Mouse (Mus musculus): ENCODE data around the gene Smoc1. TPM values are rescaled to one million over a fixed set of nuclear protein-coding genes. Genes with fewer than 3 reads are reported as not detected.

The Smoc1 gene
- polyA plus RNA-seq, 1 experiment from 2014 or later, result 7.9 TPM

GRCm38 (mm10) chr12:81126842-81127241, 100.2 kb downstream of the Smoc1 start:
- whole genome bisulfite sequencing, result 82% methylated on average over 3 of the region's 3 CpGs
- no peaks in the 10 kb centered on the region for H3K9me3 ChIP-seq (replicated peaks; ENCODE audit: control insufficient read depth, low read length)
- H3K27ac ChIP-seq (ENCODE audit: low read length), result no peak overlapping the region
- H3K27me3 ChIP-seq (ENCODE audit: control insufficient read depth, insufficient read depth, low read length), result no peaks in the 10 kb centered on the region
- no peak for ATAC-seq (ENCODE audit: insufficient read depth, low FRiP score)
- no peak overlapping the region for H3K4me3 ChIP-seq (replicated peaks; ENCODE audit: low read length)
- no peak overlapping the region for H3K9ac ChIP-seq (ENCODE audit: low read length)
- no peaks in the 10 kb centered on the region for H3K36me3 ChIP-seq (ENCODE audit: control insufficient read depth, insufficient read depth, low read length)
- H3K4me2 ChIP-seq (ENCODE audit: low read depth, low read length), result no peak overlapping the region
- no peaks in the 10 kb centered on the region for H3K4me1 ChIP-seq (ENCODE audit: control insufficient read depth, insufficient read depth, low read length)

- Histone ChIP-seq H3K4me3 (replicated peaks; ENCODE audit: low read length) (no peak overlapping the region), H3K9ac (ENCODE audit: low read length) (no peak overlapping the region), H3K9me3 (replicated peaks; ENCODE audit: control insufficient read depth, low read length) (no peaks in the 10 kb centered on the region), H3K4me1 (ENCODE audit: control insufficient read depth, insufficient read depth, low read length) (no peaks in the 10 kb centered on the region), H3K36me3 (ENCODE audit: control insufficient read depth, insufficient read depth, low read length) (no peaks in the 10 kb centered on the region), H3K27ac (ENCODE audit: low read length) (no peak overlapping the region), H3K27me3 (ENCODE audit: control insufficient read depth, insufficient read depth, low read length) (no peaks in the 10 kb centered on the region), H3K4me2 (ENCODE audit: low read depth, low read length) (no peak overlapping the region)
- no peak for ATAC-seq (ENCODE audit: insufficient read depth, low FRiP score)
- 84% methylated on average over 5 of the region's 5 CpGs for WGBS
Observed at GRCm38 (mm10) chr12:81128693-81129092, 102.1 kb downstream of the Smoc1 start.

- no peak for ATAC-seq (ENCODE audit: insufficient read depth, low FRiP score)
- Histone ChIP-seq H3K4me2 (ENCODE audit: low read depth, low read length) (no peak overlapping the region), H3K9ac (ENCODE audit: low read length) (no peak overlapping the region), H3K9me3 (replicated peaks; ENCODE audit: control insufficient read depth, low read length) (no peaks in the 10 kb centered on the region), H3K27ac (ENCODE audit: low read length) (no peak overlapping the region), H3K4me1 (ENCODE audit: control insufficient read depth, insufficient read depth, low read length) (no peaks in the 10 kb centered on the region), H3K4me3 (replicated peaks; ENCODE audit: low read length) (no peak overlapping the region), H3K36me3 (ENCODE audit: control insufficient read depth, insufficient read depth, low read length) (no peaks in the 10 kb centered on the region), H3K27me3 (ENCODE audit: control insufficient read depth, insufficient read depth, low read length) (no peaks in the 10 kb centered on the region)
- WGBS, result 30% methylated on average over 3 of the region's 3 CpGs
Observed at GRCm38 (mm10) chr12:81130692-81131091, 104.1 kb downstream of the Smoc1 start.

- Histone ChIP-seq H3K27ac (ENCODE audit: low read length) (no peak overlapping the region), H3K4me2 (ENCODE audit: low read depth, low read length) (no peak overlapping the region), H3K9me3 (replicated peaks; ENCODE audit: control insufficient read depth, low read length) (no peaks in the 10 kb centered on the region), H3K36me3 (ENCODE audit: control insufficient read depth, insufficient read depth, low read length) (no peaks in the 10 kb centered on the region), H3K27me3 (ENCODE audit: control insufficient read depth, insufficient read depth, low read length) (no peaks in the 10 kb centered on the region), H3K4me3 (replicated peaks; ENCODE audit: low read length) (no peak overlapping the region), H3K4me1 (ENCODE audit: control insufficient read depth, insufficient read depth, low read length) (no peaks in the 10 kb centered on the region), H3K9ac (ENCODE audit: low read length) (no peak overlapping the region)
- WGBS, result 44% methylated on average over 4 of the region's 4 CpGs
- ATAC-seq (ENCODE audit: insufficient read depth, low FRiP score), result no peak
Observed at GRCm38 (mm10) chr12:81131114-81131513, 104.5 kb downstream of the Smoc1 start.

GRCm38 (mm10) chr12:81133055-81133665, 106.6 kb downstream of the Smoc1 start:
- Histone ChIP-seq H3K27ac (ENCODE audit: low read length) (no peak overlapping the region), H3K9ac (ENCODE audit: low read length) (no peak overlapping the region), H3K4me2 (ENCODE audit: low read depth, low read length) (no peak overlapping the region), H3K4me1 (ENCODE audit: control insufficient read depth, insufficient read depth, low read length) (no peaks in the 10 kb centered on the region), H3K27me3 (ENCODE audit: control insufficient read depth, insufficient read depth, low read length) (no peaks in the 10 kb centered on the region), H3K4me3 (replicated peaks; ENCODE audit: low read length) (no peak overlapping the region), H3K36me3 (ENCODE audit: control insufficient read depth, insufficient read depth, low read length) (no peaks in the 10 kb centered on the region), H3K9me3 (replicated peaks; ENCODE audit: control insufficient read depth, low read length) (no peaks in the 10 kb centered on the region)
- 60% methylated on average over 4 of the region's 4 CpGs for WGBS
- no peak for ATAC-seq (ENCODE audit: insufficient read depth, low FRiP score)

- 82% methylated on average over 6 of the region's 6 CpGs for WGBS
- Histone ChIP-seq H3K27ac (ENCODE audit: low read length) (no peak overlapping the region), H3K9me3 (replicated peaks; ENCODE audit: control insufficient read depth, low read length) (no peaks in the 10 kb centered on the region), H3K4me2 (ENCODE audit: low read depth, low read length) (no peak overlapping the region), H3K27me3 (ENCODE audit: control insufficient read depth, insufficient read depth, low read length) (no peaks in the 10 kb centered on the region), H3K4me1 (ENCODE audit: control insufficient read depth, insufficient read depth, low read length) (no peaks in the 10 kb centered on the region), H3K4me3 (replicated peaks; ENCODE audit: low read length) (no peak overlapping the region), H3K36me3 (ENCODE audit: control insufficient read depth, insufficient read depth, low read length) (no peaks in the 10 kb centered on the region), H3K9ac (ENCODE audit: low read length) (no peak overlapping the region)
- ATAC-seq (ENCODE audit: insufficient read depth, low FRiP score), result no peak
Observed at GRCm38 (mm10) chr12:81138217-81138616, 111.6 kb downstream of the Smoc1 start.

GRCm38 (mm10) chr12:81139463-81139862, 112.9 kb downstream of the Smoc1 start:
- no peaks in the 10 kb centered on the region for H3K4me1 ChIP-seq (ENCODE audit: control insufficient read depth, insufficient read depth, low read length)
- H3K27ac ChIP-seq (ENCODE audit: low read length), result no peak overlapping the region
- H3K4me2 ChIP-seq (ENCODE audit: low read depth, low read length), result no peak overlapping the region
- 89% methylated on average over 6 of the region's 6 CpGs for WGBS
- no peak for ATAC-seq (ENCODE audit: insufficient read depth, low FRiP score)
- no peaks in the 10 kb centered on the region for H3K27me3 ChIP-seq (ENCODE audit: control insufficient read depth, insufficient read depth, low read length)
- H3K36me3 ChIP-seq (ENCODE audit: control insufficient read depth, insufficient read depth, low read length), result no peaks in the 10 kb centered on the region
- H3K4me3 ChIP-seq (replicated peaks; ENCODE audit: low read length), result no peak overlapping the region
- H3K9me3 ChIP-seq (replicated peaks; ENCODE audit: control insufficient read depth, low read length), result no peaks in the 10 kb centered on the region
- H3K9ac ChIP-seq (ENCODE audit: low read length), result no peak overlapping the region

GRCm38 (mm10) chr12:81140594-81141328, 114.2 kb downstream of the Smoc1 start:
- Histone ChIP-seq H3K27me3 (ENCODE audit: control insufficient read depth, insufficient read depth, low read length) (no peaks in the 10 kb centered on the region), H3K9me3 (replicated peaks; ENCODE audit: control insufficient read depth, low read length) (no peaks in the 10 kb centered on the region), H3K27ac (ENCODE audit: low read length) (no peak overlapping the region), H3K4me1 (ENCODE audit: control insufficient read depth, insufficient read depth, low read length) (no peaks in the 10 kb centered on the region), H3K4me3 (replicated peaks; ENCODE audit: low read length) (no peak overlapping the region), H3K36me3 (ENCODE audit: control insufficient read depth, insufficient read depth, low read length) (no peaks in the 10 kb centered on the region), H3K9ac (ENCODE audit: low read length) (no peak overlapping the region), H3K4me2 (ENCODE audit: low read depth, low read length) (no peak overlapping the region)
- ATAC-seq (ENCODE audit: insufficient read depth, low FRiP score), result no peak
- WGBS, result 39% methylated on average over 9 of the region's 9 CpGs

GRCm38 (mm10) chr12:81141329-81141711, 114.7 kb downstream of the Smoc1 start:
- H3K4me3 ChIP-seq (replicated peaks; ENCODE audit: low read length), result no peak overlapping the region
- H3K27ac ChIP-seq (ENCODE audit: low read length), result no peak overlapping the region
- H3K36me3 ChIP-seq (ENCODE audit: control insufficient read depth, insufficient read depth, low read length), result no peaks in the 10 kb centered on the region
- no peak overlapping the region for H3K4me2 ChIP-seq (ENCODE audit: low read depth, low read length)
- H3K4me1 ChIP-seq (ENCODE audit: control insufficient read depth, insufficient read depth, low read length), result no peaks in the 10 kb centered on the region
- H3K27me3 ChIP-seq (ENCODE audit: control insufficient read depth, insufficient read depth, low read length), result no peaks in the 10 kb centered on the region
- WGBS, result 42% methylated on average over 7 of the region's 7 CpGs
- no peak overlapping the region for H3K9ac ChIP-seq (ENCODE audit: low read length)
- ATAC-seq (ENCODE audit: insufficient read depth, low FRiP score), result no peak
- no peaks in the 10 kb centered on the region for H3K9me3 ChIP-seq (replicated peaks; ENCODE audit: control insufficient read depth, low read length)
